In genomic region chr14:26182380-26182779, GRCm38 (mm10) we compare ENCODE assay signal across 9 mouse cellular contexts. TPM values are rescaled to one million over a fixed set of nuclear protein-coding genes. Genes with fewer than 3 reads are reported as not detected.
DNase-seq lines count a peak whose midpoint lies in the region; ATAC-seq lines count a peak whose summit lies in the region.
"Not testable (repeated sequence)": the region's sequence is repeated elsewhere in the genome, so short reads cannot be mapped to it uniquely, and the experiment has no call there.
"Had no signal": no experiment of that assay in that cellular context is flagged by ENCODE, and none has a peak within 500 bp of the region (broad histone marks: within the 10 kb centered on the region; RNA-seq: fewer than 3 reads in every experiment).

TSS of gene Plac9b (minus strand) at chr14:26182480.

- H3K4me3 ChIP-seq in embryonic facial prominence, embryonic 14.5 days (ENCODE audit: low read depth, low read length); kidney, embryonic 14.5 days (ENCODE audit: low read length); limb, embryonic 13.5 days; stomach, embryonic 14.5 days (ENCODE audit: low read depth, low read length): not testable (repeated sequence)

- intact Hi-C loops in gastrocnemius, postnatal 36 days (cut with DNase I); heart, postnatal 14 days (cut with DNase I): not testable (repeated sequence)

- not testable (repeated sequence) for H3K9ac ChIP-seq in embryonic facial prominence, embryonic 14.5 days (ENCODE audit: low read depth, low read length); kidney, embryonic 14.5 days (ENCODE audit: low read depth, low read length); limb, embryonic 13.5 days; stomach, embryonic 14.5 days (replicated peaks; ENCODE audit: low read depth, low read length)

- H3K9me3 ChIP-seq in embryonic facial prominence, embryonic 14.5 days (ENCODE audit: control insufficient read depth, low read length); kidney, embryonic 14.5 days (ENCODE audit: control insufficient read depth, low read length); limb, embryonic 13.5 days; stomach, embryonic 14.5 days (ENCODE audit: control insufficient read depth, low read depth, low read length): not testable (repeated sequence)

- H3K4me2 ChIP-seq in embryonic facial prominence, embryonic 14.5 days (ENCODE audit: low read depth, low read length); kidney, embryonic 14.5 days (replicated peaks; ENCODE audit: low read depth, low read length); limb, embryonic 13.5 days (replicated peaks); stomach, embryonic 14.5 days (replicated peaks; ENCODE audit: low read depth, low read length): not testable (repeated sequence)

- H3K4me1 ChIP-seq in embryonic facial prominence, embryonic 14.5 days (ENCODE audit: control insufficient read depth, insufficient read depth, low read length); kidney, embryonic 14.5 days (ENCODE audit: control insufficient read depth, insufficient read depth, low read length); limb, embryonic 13.5 days; stomach, embryonic 14.5 days (ENCODE audit: control insufficient read depth, insufficient read depth, low read length): not testable (repeated sequence)

- H3K27me3 ChIP-seq in embryonic facial prominence, embryonic 14.5 days (replicated peaks; ENCODE audit: control insufficient read depth, insufficient read depth, low read length); kidney, embryonic 14.5 days (ENCODE audit: control insufficient read depth, insufficient read depth, low read length); limb, embryonic 13.5 days; stomach, embryonic 14.5 days (ENCODE audit: control insufficient read depth, insufficient read depth, low read length): not testable (repeated sequence)

- not testable (repeated sequence) for H3K27ac ChIP-seq in embryonic facial prominence, embryonic 14.5 days (replicated peaks; ENCODE audit: low read depth, low read length); kidney, embryonic 14.5 days (ENCODE audit: low read depth, low read length); limb, embryonic 13.5 days; stomach, embryonic 14.5 days (ENCODE audit: low read length)

- WGBS in embryonic facial prominence, embryonic 14.5 days: no CpG with 5 or more reads among the region's 10 CpGs
- WGBS in kidney, embryonic 14.5 days: no CpG with 5 or more reads among the region's 10 CpGs
- no CpG with 5 or more reads among the region's 10 CpGs for WGBS in limb, embryonic 13.5 days
- no CpG with 5 or more reads among the region's 10 CpGs for WGBS in stomach, embryonic 14.5 days

- H3K36me3 ChIP-seq in embryonic facial prominence, embryonic 14.5 days (ENCODE audit: control insufficient read depth, insufficient read depth, low read length); kidney, embryonic 14.5 days (ENCODE audit: control insufficient read depth, insufficient read depth, low read length); limb, embryonic 13.5 days; stomach, embryonic 14.5 days (ENCODE audit: control insufficient read depth, insufficient read depth, low read length): not testable (repeated sequence)

- not testable (repeated sequence) for DNase-seq in adrenal gland, adult 2 months; embryonic facial prominence, embryonic 14.5 days (ENCODE audit: low spot score); gastrocnemius, postnatal 36 days; heart, postnatal 14 days

- ATAC-seq in embryonic facial prominence, embryonic 14.5 days (ENCODE audit: low read depth); kidney, embryonic 14.5 days (ENCODE audit: low FRiP score, low TSS enrichment); limb, embryonic 13.5 days (ENCODE audit: low FRiP score, low read depth); stomach, embryonic 14.5 days (ENCODE audit: insufficient number of reproducible peaks, insufficient read depth, low FRiP score, low read depth): not testable (repeated sequence)

RNA-seq across cellular contexts. Expression of gene Plac9b, which starts in this region (rescaled TPM):
- 10 to 100 TPM; 28.8 to 76.6 TPM for total RNA-seq in adrenal gland, adult 2 months (2021)
- polyA plus RNA-seq in adrenal gland, adult 2 months (2012; rRNA removed): 24.0 and 31.6 TPM in 2 replicates
- polyA plus RNA-seq in embryonic facial prominence, embryonic 14.5 days (2014; fragmentation: Nextera tagmentation; extraction: Ambion mirVana): 36.4 and 47.6 TPM in 2 replicates
- 10 to 100 TPM; 28.3 to 32.6 TPM for total RNA-seq in gastrocnemius, postnatal 36 days (2021)
- 10 to 100 TPM; 50.7 to 53.6 TPM for total RNA-seq in heart, postnatal 14 days (2021)
- 19.9 and 21.2 TPM in 2 replicates for polyA plus RNA-seq in kidney, embryonic 14.5 days (2014; fragmentation: Nextera tagmentation; extraction: Ambion mirVana)
- polyA plus RNA-seq in limb, embryonic 13.5 days (2015; fragmentation: Nextera tagmentation; extraction: Ambion mirVana): 11.4 and 11.5 TPM in 2 replicates
- 34.9 and 43.0 TPM in 2 replicates for polyA plus RNA-seq in stomach, embryonic 14.5 days (2014; fragmentation: Nextera tagmentation; extraction: Ambion mirVana)
- total RNA-seq: monocyte, adult 5-6 weeks had no signal
- polyA plus RNA-seq: erythroblast, embryonic 14.5 days had no signal
